Mouse (Mus musculus): ENCODE measurements around the gene Pdcd1lg2. TPM values are rescaled to one million over a fixed set of nuclear protein-coding genes. Genes with fewer than 3 reads are reported as not detected.

Pdcd1lg2 gene
- total RNA-seq, 2 experiments from 2014 or later = not detected

- intact Hi-C loops (cut with DNase I) = loop anchor here (10.0 kb wide), 1 partner anchor 735 kb away; no protein-coding TSS in a partner anchor
- no peak for DNase-seq (ENCODE audit: extremely low spot score in 1 of 2, low spot score in 2 of 2)
Measured at GRCm38 (mm10) chr19:29509857-29510256, 99.1 kb downstream of the Pdcd1lg2 start.

GRCm38 (mm10) chr19:29511826-29512225 lies 101.1 kb downstream of the Pdcd1lg2 start:
- no peak for DNase-seq (ENCODE audit: extremely low spot score in 1 of 2, low spot score in 2 of 2)
- intact Hi-C loops (cut with DNase I) = no loop called here

- no peak for DNase-seq (ENCODE audit: extremely low spot score in 1 of 2, low spot score in 2 of 2)
- intact Hi-C loops (cut with DNase I) = no loop called here
Measured at GRCm38 (mm10) chr19:29513111-29513766, 102.5 kb downstream of the Pdcd1lg2 start.

GRCm38 (mm10) chr19:29514130-29514529 lies 103.4 kb downstream of the Pdcd1lg2 start:
- intact Hi-C loops (cut with DNase I) = no loop called here
- DNase-seq (ENCODE audit: extremely low spot score in 1 of 2, low spot score in 2 of 2) = no peak

- DNase-seq (ENCODE audit: extremely low spot score in 1 of 2, low spot score in 2 of 2) = no peak
- intact Hi-C loops (cut with DNase I) = no loop called here
Measured at GRCm38 (mm10) chr19:29515386-29515785, 104.7 kb downstream of the Pdcd1lg2 start.

- intact Hi-C loops (cut with DNase I) = no loop called here
- no peak for DNase-seq (ENCODE audit: extremely low spot score in 1 of 2, low spot score in 2 of 2)
Measured at GRCm38 (mm10) chr19:29515991-29516390, 105.3 kb downstream of the Pdcd1lg2 start.

GRCm38 (mm10) chr19:29518409-29518808 lies 107.7 kb downstream of the Pdcd1lg2 start:
- DNase-seq (ENCODE audit: extremely low spot score in 1 of 2, low spot score in 2 of 2) = no peak
- intact Hi-C loops (cut with DNase I) = no loop called here

GRCm38 (mm10) chr19:29518922-29519321 lies 108.2 kb downstream of the Pdcd1lg2 start:
- DNase-seq (ENCODE audit: extremely low spot score in 1 of 2, low spot score in 2 of 2) = no peak
- intact Hi-C loops (cut with DNase I) = no loop called here

Other genes starting within 250 kb of the Pdcd1lg2 start
- gene Jak2, start 159.1 kb upstream of the Pdcd1lg2 start, total RNA-seq (2021) = 10 to 100 TPM; 28.5 to 29.2 TPM
- under 1 TPM in 1 of 2 experiments, not detected in 1; 0.53 TPM for gene Insl6, start 85.6 kb upstream of the Pdcd1lg2 start, total RNA-seq (2021)
- gene Rln1, start 76.2 kb upstream of the Pdcd1lg2 start, total RNA-seq (2021) = 1 to 10 TPM; 2.0 to 2.6 TPM
- 10 to 100 TPM; 28.5 to 29.1 TPM for gene Plgrkt, start 43.5 kb upstream of the Pdcd1lg2 start, total RNA-seq (2021)
- gene Cd274, start 43.5 kb upstream of the Pdcd1lg2 start, total RNA-seq (2021) = under 1 TPM; 0.51 to 0.99 TPM
- 10 to 100 TPM; 38.8 to 39.4 TPM for gene Ric1, start 111.4 kb downstream of the Pdcd1lg2 start, total RNA-seq (2021)
- gene Ermp1, start 237.5 kb downstream of the Pdcd1lg2 start, total RNA-seq (2021) = 10 to 100 TPM; 36.5 to 38.9 TPM